Mouse (Mus musculus): Measurements from ENCODE around the gene 4930402H24Rik. TPM values are rescaled to one million over a fixed set of nuclear protein-coding genes. Genes with fewer than 3 reads are reported as not detected.

4930402H24Rik gene
- polyA plus RNA-seq, 1 experiment from 2014 or later: 47.8 TPM

DNA sequence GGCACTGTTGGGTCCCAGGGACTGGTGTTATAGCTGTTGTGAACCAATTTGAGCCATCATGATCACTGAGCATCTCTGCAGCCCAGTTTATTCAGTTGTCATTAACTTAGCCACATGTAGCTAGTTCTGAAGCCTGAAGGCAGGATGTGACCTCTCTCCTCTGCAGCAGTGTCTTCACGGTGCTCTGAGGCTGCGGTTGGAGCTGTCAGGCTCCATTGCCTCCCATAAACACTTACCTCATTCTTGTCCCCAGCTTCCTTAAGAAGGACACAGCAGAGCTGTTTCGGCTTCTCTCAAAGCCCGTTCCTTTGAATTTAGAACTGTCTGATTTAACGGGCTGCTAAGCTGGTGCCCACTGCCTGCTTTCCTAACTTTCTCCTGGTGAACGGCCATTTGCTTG, 226.3 kb downstream of the 4930402H24Rik start:
- Histone ChIP-seq H3K4me3 (ENCODE audit: low read depth, low read length) (no peak overlapping the region), H3K27me3 (ENCODE audit: control insufficient read depth, insufficient read depth, low read length) (no peaks in the 10 kb centered on the region), H3K9ac (ENCODE audit: low read depth, low read length) (no peak overlapping the region), H3K27ac (ENCODE audit: low read depth, low read length) (no peak overlapping the region), H3K36me3 (ENCODE audit: control insufficient read depth, insufficient read depth, low read length) (peaks cover 37% of the 10 kb centered on the region), H3K4me2 (no peak overlapping the region), H3K4me1 (ENCODE audit: control insufficient read depth, insufficient read depth, low read length) (no peaks in the 10 kb centered on the region), H3K9me3 (replicated peaks; ENCODE audit: control insufficient read depth, low read length) (no peaks in the 10 kb centered on the region)
- ATAC-seq (replicated peaks; ENCODE audit: insufficient number of reproducible peaks, low FRiP score, low TSS enrichment): no peak
- 94% methylated on average over 6 of the region's 6 CpGs for WGBS (ENCODE audit: insufficient replicate concordance)

DNA sequence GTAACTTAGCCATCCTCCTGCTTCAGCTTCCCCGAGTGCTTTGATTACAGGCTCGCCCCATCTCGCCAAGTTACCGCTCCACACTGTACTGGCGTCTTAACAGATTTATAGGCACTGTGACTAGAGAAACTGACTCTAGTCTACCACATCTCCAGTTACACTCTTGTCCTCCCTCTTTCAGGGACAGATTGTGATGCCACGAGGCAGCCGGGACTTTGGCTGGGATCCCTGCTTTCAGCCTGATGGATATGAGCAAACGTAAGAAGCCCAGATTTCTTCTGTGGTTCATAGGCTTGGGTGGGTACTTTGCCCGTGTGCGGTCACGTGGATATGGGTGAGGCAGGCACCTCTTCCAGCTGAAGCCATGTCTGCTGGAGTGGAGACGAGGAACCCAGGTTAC, 227.1 kb downstream of the 4930402H24Rik start:
- H3K4me1 ChIP-seq (ENCODE audit: control insufficient read depth, insufficient read depth, low read length): no peaks in the 10 kb centered on the region
- ATAC-seq (replicated peaks; ENCODE audit: insufficient number of reproducible peaks, low FRiP score, low TSS enrichment): no peak
- H3K4me2 ChIP-seq: no peak overlapping the region
- WGBS (ENCODE audit: insufficient replicate concordance): 92% methylated on average over 12 of the region's 12 CpGs
- H3K36me3 ChIP-seq (ENCODE audit: control insufficient read depth, insufficient read depth, low read length): peaks cover 41% of the 10 kb centered on the region
- H3K27ac ChIP-seq (ENCODE audit: low read depth, low read length): no peak overlapping the region
- no peaks in the 10 kb centered on the region for H3K9me3 ChIP-seq (replicated peaks; ENCODE audit: control insufficient read depth, low read length)
- H3K4me3 ChIP-seq (ENCODE audit: low read depth, low read length): no peak overlapping the region
- no peak overlapping the region for H3K9ac ChIP-seq (ENCODE audit: low read depth, low read length)
- H3K27me3 ChIP-seq (ENCODE audit: control insufficient read depth, insufficient read depth, low read length): no peaks in the 10 kb centered on the region

DNA sequence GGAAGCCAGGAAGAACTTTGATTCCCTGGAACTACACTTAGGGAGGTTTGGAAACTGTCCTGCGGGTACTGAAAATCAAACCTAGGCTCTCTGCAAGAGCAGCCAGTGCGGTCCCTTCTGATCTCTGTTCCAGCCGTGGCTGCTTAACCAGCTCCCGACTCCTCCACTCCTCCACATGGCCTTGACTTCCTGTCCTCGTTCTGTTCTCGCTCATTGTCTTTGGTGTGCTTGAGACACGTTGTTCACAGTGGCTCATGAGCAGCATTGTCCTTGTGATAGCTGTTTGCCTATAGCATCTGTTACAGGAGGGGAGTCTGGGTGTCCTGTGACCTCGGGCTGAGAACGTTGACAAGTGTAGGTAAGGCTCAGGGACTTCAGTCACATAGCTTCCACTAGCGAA, 229.0 kb downstream of the 4930402H24Rik start:
- H3K27me3 ChIP-seq (ENCODE audit: control insufficient read depth, insufficient read depth, low read length): no peaks in the 10 kb centered on the region
- ATAC-seq (replicated peaks; ENCODE audit: insufficient number of reproducible peaks, low FRiP score, low TSS enrichment): no peak
- 82% methylated on average over 10 of the region's 10 CpGs for WGBS (ENCODE audit: insufficient replicate concordance)
- H3K4me3 ChIP-seq (ENCODE audit: low read depth, low read length): no peak overlapping the region
- no peak overlapping the region for H3K4me2 ChIP-seq
- H3K27ac ChIP-seq (ENCODE audit: low read depth, low read length): no peak overlapping the region
- H3K36me3 ChIP-seq (ENCODE audit: control insufficient read depth, insufficient read depth, low read length): peaks cover 49% of the 10 kb centered on the region
- no peak overlapping the region for H3K9ac ChIP-seq (ENCODE audit: low read depth, low read length)
- no peaks in the 10 kb centered on the region for H3K4me1 ChIP-seq (ENCODE audit: control insufficient read depth, insufficient read depth, low read length)
- no peaks in the 10 kb centered on the region for H3K9me3 ChIP-seq (replicated peaks; ENCODE audit: control insufficient read depth, low read length)

DNA sequence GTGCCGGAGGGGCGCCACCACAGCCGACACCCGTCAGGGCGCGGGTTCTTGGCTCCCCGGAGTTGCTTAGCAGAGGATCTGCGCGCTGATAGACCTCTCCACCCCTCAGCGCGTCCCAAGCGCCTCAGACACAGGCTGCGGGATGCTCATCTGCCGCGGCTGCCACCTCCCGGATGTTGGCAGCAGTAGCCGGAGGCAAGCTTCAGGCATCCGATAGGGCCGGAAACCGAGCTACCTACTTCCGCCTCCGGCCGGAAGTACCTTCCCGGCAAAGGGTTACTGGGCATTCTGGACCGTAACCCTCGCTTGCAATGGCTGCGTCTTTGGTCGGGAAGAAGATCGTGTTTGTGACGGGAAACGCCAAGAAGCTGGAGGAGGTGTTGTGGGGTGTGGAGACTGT, 238.6 kb downstream of the 4930402H24Rik start, which contains the start of gene Itpa:
TSS of gene Itpa (plus strand) at position 52 of the 400 bp plus-strand sequence.
- ATAC-seq (replicated peaks; ENCODE audit: insufficient number of reproducible peaks, low FRiP score, low TSS enrichment): peak; percentile 56
- Histone ChIP-seq H3K27me3 (ENCODE audit: control insufficient read depth, insufficient read depth, low read length) (no peaks in the 10 kb centered on the region), H3K4me1 (ENCODE audit: control insufficient read depth, insufficient read depth, low read length) (peaks cover 15% of the 10 kb centered on the region), H3K36me3 (ENCODE audit: control insufficient read depth, insufficient read depth, low read length) (peaks cover 5% of the 10 kb centered on the region; the same call in 1 of the 2 replicates), H3K9ac (ENCODE audit: low read depth, low read length) (peak within 1 kb of the TSS; percentile 71), H3K4me2 (peak within 1 kb of the TSS; percentile 94), H3K27ac (ENCODE audit: low read depth, low read length) (peak within 1 kb of the TSS; percentile 67), H3K9me3 (replicated peaks; ENCODE audit: control insufficient read depth, low read length) (no peaks in the 10 kb centered on the region), H3K4me3 (ENCODE audit: low read depth, low read length) (peak within 1 kb of the TSS; percentile 66)
- under 1% methylated on average over 31 of the region's 31 CpGs for WGBS (ENCODE audit: insufficient replicate concordance)

DNA sequence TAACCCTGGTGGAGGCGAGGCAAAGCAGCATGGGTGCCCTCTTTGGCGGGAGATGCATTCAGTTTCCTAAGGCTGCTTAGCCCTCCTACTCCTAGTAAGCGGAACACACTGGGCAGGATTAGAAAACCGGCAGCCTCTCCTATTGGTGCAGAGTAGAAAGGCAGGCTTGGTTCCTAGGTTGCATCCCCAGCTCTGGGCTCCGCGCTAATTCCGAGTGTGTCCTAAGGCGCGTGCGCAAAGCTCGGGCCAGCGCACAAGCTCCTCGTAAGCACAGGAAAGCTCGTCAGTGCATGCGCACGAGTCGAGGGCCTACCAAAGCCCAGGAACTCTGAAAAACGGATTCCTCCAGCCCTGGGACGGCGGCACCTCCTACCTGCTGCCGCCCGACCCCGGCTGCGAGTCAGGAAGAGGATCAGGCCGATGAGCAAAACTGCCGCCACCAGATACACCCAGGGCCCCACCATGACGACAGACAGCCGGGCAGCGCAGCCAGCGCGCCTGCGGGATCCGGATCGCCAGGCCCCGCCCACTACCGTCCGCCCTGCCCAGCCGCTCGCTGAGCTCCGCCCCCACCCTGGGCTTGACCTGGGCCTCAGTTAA, 242.0 kb downstream of the 4930402H24Rik start, which contains the start of gene Ddrgk1:
TSS of gene Ddrgk1 (minus strand) at position 558 of the 600 bp plus-strand sequence.
- H3K4me2 ChIP-seq: peak within 1 kb of the TSS; percentile 80
- peaks cover 15% of the 10 kb centered on the region for H3K4me1 ChIP-seq (ENCODE audit: control insufficient read depth, insufficient read depth, low read length)
- WGBS (ENCODE audit: insufficient replicate concordance): under 1% methylated on average over 40 of the region's 40 CpGs
- H3K9me3 ChIP-seq (replicated peaks; ENCODE audit: control insufficient read depth, low read length): no peaks in the 10 kb centered on the region
- ATAC-seq (replicated peaks; ENCODE audit: insufficient number of reproducible peaks, low FRiP score, low TSS enrichment): peak; percentile 94
- peak within 1 kb of the TSS; percentile 52 for H3K4me3 ChIP-seq (ENCODE audit: low read depth, low read length)
- H3K27me3 ChIP-seq (ENCODE audit: control insufficient read depth, insufficient read depth, low read length): no peaks in the 10 kb centered on the region
- H3K36me3 ChIP-seq (ENCODE audit: control insufficient read depth, insufficient read depth, low read length): peaks cover 11% of the 10 kb centered on the region; the same call in 1 of the 2 replicates
- H3K9ac ChIP-seq (ENCODE audit: low read depth, low read length): peak within 1 kb of the TSS; percentile 87
- H3K27ac ChIP-seq (ENCODE audit: low read depth, low read length): peak within 1 kb of the TSS; percentile 95

DNA sequence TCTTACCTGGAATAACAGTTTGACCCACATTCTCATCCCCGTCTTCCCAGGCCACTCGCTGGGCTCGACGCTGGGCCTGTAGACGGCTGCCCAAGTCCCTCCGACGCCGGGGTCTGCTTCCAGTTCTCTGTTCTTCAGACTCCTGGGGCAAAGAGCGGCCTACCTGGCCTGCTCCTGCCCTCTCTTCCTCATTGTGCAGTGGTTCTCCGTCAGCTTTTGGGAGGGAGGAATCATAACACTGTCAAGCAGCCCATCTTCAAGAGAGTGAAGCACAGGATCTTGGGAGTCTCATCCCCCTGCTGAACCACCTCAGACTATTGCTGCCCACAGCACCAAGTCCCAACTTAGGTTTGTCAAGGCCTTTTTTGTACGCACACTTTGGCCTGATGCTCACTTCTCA, 242.9 kb downstream of the 4930402H24Rik start:
- 86% methylated on average over 11 of the region's 11 CpGs for whole genome bisulfite sequencing (ENCODE audit: insufficient replicate concordance)
- Histone ChIP-seq H3K36me3 (ENCODE audit: control insufficient read depth, insufficient read depth, low read length) (peaks cover 11% of the 10 kb centered on the region; the same call in 1 of the 2 replicates), H3K9ac (ENCODE audit: low read depth, low read length) (peak overlapping the region; percentile 35; the same call in 1 of the 2 replicates), H3K27me3 (ENCODE audit: control insufficient read depth, insufficient read depth, low read length) (no peaks in the 10 kb centered on the region), H3K4me1 (ENCODE audit: control insufficient read depth, insufficient read depth, low read length) (peaks cover 13% of the 10 kb centered on the region), H3K4me3 (ENCODE audit: low read depth, low read length) (peak overlapping the region; percentile 52), H3K27ac (ENCODE audit: low read depth, low read length) (no peak overlapping the region), H3K9me3 (replicated peaks; ENCODE audit: control insufficient read depth, low read length) (no peaks in the 10 kb centered on the region), H3K4me2 (peak overlapping the region; percentile 80)
- no peak for ATAC-seq (replicated peaks; ENCODE audit: insufficient number of reproducible peaks, low FRiP score, low TSS enrichment)

DNA sequence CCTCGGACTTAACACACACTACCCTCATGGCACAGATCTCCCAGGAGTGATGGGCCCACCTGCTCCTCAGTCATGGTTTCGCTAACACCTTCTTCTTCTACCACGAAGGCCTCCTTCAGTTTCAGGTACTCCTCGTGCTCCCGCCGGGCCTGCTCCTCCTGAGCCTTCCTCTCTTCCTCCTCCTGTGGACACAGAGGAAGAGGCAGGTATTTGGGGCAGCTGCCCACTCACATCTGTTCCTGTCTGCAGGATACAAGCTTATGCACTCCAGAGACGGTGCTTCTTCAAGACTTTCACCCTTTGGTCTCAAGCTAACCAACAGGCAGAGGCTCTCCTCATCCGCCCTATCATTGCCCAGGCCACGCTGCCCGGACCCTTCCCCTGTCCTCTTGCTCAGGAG, 247.7 kb downstream of the 4930402H24Rik start:
- peaks cover 31% of the 10 kb centered on the region for H3K36me3 ChIP-seq (ENCODE audit: control insufficient read depth, insufficient read depth, low read length)
- no peak overlapping the region for H3K9ac ChIP-seq (ENCODE audit: low read depth, low read length)
- H3K4me2 ChIP-seq: no peak overlapping the region
- no peaks in the 10 kb centered on the region for H3K27me3 ChIP-seq (ENCODE audit: control insufficient read depth, insufficient read depth, low read length)
- 94% methylated on average over 10 of the region's 10 CpGs for WGBS (ENCODE audit: insufficient replicate concordance)
- no peak for ATAC-seq (replicated peaks; ENCODE audit: insufficient number of reproducible peaks, low FRiP score, low TSS enrichment)
- H3K4me1 ChIP-seq (ENCODE audit: control insufficient read depth, insufficient read depth, low read length): peaks cover 6% of the 10 kb centered on the region
- no peaks in the 10 kb centered on the region for H3K9me3 ChIP-seq (replicated peaks; ENCODE audit: control insufficient read depth, low read length)
- no peak overlapping the region for H3K27ac ChIP-seq (ENCODE audit: low read depth, low read length)
- no peak overlapping the region for H3K4me3 ChIP-seq (ENCODE audit: low read depth, low read length)

DNA sequence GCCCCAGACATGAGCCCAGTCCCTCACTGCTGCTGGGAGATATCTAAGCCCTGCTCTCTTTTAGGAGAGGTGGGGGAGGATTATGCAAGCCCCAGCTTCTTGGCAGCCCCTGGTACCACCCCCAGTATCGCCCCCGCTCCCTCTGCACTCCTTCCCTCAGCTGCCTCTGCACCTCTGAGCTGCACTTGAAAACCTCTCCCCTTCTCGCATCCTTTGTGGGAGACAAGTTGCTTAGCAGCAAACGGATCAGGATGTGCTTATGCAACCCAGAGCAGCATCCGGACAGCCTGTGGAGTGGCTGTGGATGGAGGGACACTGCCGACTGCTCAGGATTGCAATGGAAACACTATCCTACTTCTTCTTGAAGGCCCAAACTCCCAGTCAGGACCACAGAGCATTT, 248.7 kb downstream of the 4930402H24Rik start:
- Histone ChIP-seq H3K36me3 (ENCODE audit: control insufficient read depth, insufficient read depth, low read length) (peaks cover 31% of the 10 kb centered on the region), H3K9me3 (replicated peaks; ENCODE audit: control insufficient read depth, low read length) (no peaks in the 10 kb centered on the region), H3K4me1 (ENCODE audit: control insufficient read depth, insufficient read depth, low read length) (no peaks in the 10 kb centered on the region), H3K4me3 (ENCODE audit: low read depth, low read length) (no peak overlapping the region), H3K9ac (ENCODE audit: low read depth, low read length) (no peak overlapping the region), H3K4me2 (no peak overlapping the region), H3K27ac (ENCODE audit: low read depth, low read length) (no peak overlapping the region), H3K27me3 (ENCODE audit: control insufficient read depth, insufficient read depth, low read length) (no peaks in the 10 kb centered on the region)
- 83% methylated on average over 6 of the region's 6 CpGs for WGBS (ENCODE audit: insufficient replicate concordance)
- ATAC-seq (replicated peaks; ENCODE audit: insufficient number of reproducible peaks, low FRiP score, low TSS enrichment): no peak

DNA sequence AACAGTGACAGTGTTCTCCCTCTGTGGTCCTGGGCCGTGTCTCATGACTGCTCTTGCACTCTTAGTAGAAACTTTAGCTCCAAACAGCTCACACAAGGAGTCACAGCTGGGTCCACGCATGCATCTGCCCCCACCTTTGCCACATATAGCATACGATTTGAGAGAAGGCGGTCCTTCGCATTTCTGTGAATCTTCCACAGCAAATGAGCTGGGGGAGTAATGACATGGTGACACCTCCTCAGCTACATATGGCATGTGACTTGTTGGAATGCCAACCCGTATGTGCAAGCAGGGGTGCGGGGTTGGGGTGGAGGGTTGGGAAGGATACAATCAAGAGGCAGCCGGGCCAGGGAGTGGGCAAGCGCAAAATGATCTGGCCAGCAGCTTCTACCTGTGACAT, 249.7 kb downstream of the 4930402H24Rik start:
- Histone ChIP-seq H3K36me3 (ENCODE audit: control insufficient read depth, insufficient read depth, low read length) (peaks cover 28% of the 10 kb centered on the region), H3K9ac (ENCODE audit: low read depth, low read length) (no peak overlapping the region), H3K9me3 (replicated peaks; ENCODE audit: control insufficient read depth, low read length) (no peaks in the 10 kb centered on the region), H3K4me3 (ENCODE audit: low read depth, low read length) (no peak overlapping the region), H3K4me1 (ENCODE audit: control insufficient read depth, insufficient read depth, low read length) (no peaks in the 10 kb centered on the region), H3K27me3 (ENCODE audit: control insufficient read depth, insufficient read depth, low read length) (no peaks in the 10 kb centered on the region), H3K4me2 (no peak overlapping the region), H3K27ac (ENCODE audit: low read depth, low read length) (peak overlapping the region; percentile 76)
- no peak for ATAC-seq (replicated peaks; ENCODE audit: insufficient number of reproducible peaks, low FRiP score, low TSS enrichment)
- 86% methylated on average over 9 of the region's 9 CpGs for WGBS (ENCODE audit: insufficient replicate concordance)
